Mouse (Mus musculus): ENCODE data around the gene Stk4.

Stk4 gene

GRCm38 (mm10) chr2:164128576-164129411 is 58.7 kb downstream of the Stk4 start:
- no peak for DNase-seq

- no peak for DNase-seq
Measured at GRCm38 (mm10) chr2:164131586-164131985, 61.5 kb downstream of the Stk4 start.

GRCm38 (mm10) chr2:164134563-164134962 is 64.4 kb downstream of the Stk4 start:
- DNase-seq, result no peak

- DNase-seq, result no peak
Measured at GRCm38 (mm10) chr2:164135367-164135766, 65.2 kb downstream of the Stk4 start.

- DNase-seq, result no peak
Measured at GRCm38 (mm10) chr2:164136393-164136792, 66.3 kb downstream of the Stk4 start.

- no peak for DNase-seq
Measured at GRCm38 (mm10) chr2:164137754-164138153, 67.6 kb downstream of the Stk4 start.

GRCm38 (mm10) chr2:164142021-164142420 is 71.9 kb downstream of the Stk4 start:
- DNase-seq, result peak; percentile 91

- DNase-seq, result no peak
Measured at GRCm38 (mm10) chr2:164144025-164144424, 73.9 kb downstream of the Stk4 start.

GRCm38 (mm10) chr2:164144541-164144940 is 74.4 kb downstream of the Stk4 start:
- no peak for DNase-seq

- DNase-seq, result no peak
Measured at GRCm38 (mm10) chr2:164146556-164146955, 76.4 kb downstream of the Stk4 start.

- DNase-seq, result no peak
Measured at GRCm38 (mm10) chr2:164150086-164150760, 80.1 kb downstream of the Stk4 start.

GRCm38 (mm10) chr2:164152341-164152740 is 82.2 kb downstream of the Stk4 start:
- DNase-seq, result no peak

- DNase-seq, result no peak
Measured at GRCm38 (mm10) chr2:164154007-164154406, 83.9 kb downstream of the Stk4 start.

- DNase-seq, result peak; percentile 87
Measured at GRCm38 (mm10) chr2:164156158-164156557, 86.0 kb downstream of the Stk4 start.

GRCm38 (mm10) chr2:164158838-164159237 is 88.7 kb downstream of the Stk4 start:
- no peak for DNase-seq

GRCm38 (mm10) chr2:164161515-164162055 is 91.5 kb downstream of the Stk4 start:
- no peak for DNase-seq

- no peak for DNase-seq
Measured at GRCm38 (mm10) chr2:164164941-164165340, 94.8 kb downstream of the Stk4 start.

- no peak for DNase-seq
Measured at GRCm38 (mm10) chr2:164167752-164168570, 97.8 kb downstream of the Stk4 start.

- DNase-seq, result no peak
Measured at GRCm38 (mm10) chr2:164168571-164168946, 98.4 kb downstream of the Stk4 start.

- no peak for DNase-seq
Measured at GRCm38 (mm10) chr2:164170326-164170725, 100.2 kb downstream of the Stk4 start.

- DNase-seq, result no peak
Measured at GRCm38 (mm10) chr2:164170902-164171301, 100.8 kb downstream of the Stk4 start, which contains the start of gene Kcns1. TSS of gene Kcns1 (minus strand) at chr2:164171113.

GRCm38 (mm10) chr2:164173394-164173793 is 103.3 kb downstream of the Stk4 start:
- DNase-seq, result no peak
